Mouse (Mus musculus): ENCODE measurements around the gene Gm7030.
"Not testable (repeated sequence)": the region's sequence is repeated elsewhere in the genome, so short reads cannot be mapped to it uniquely, and the experiment has no call there.

GRCm38 (mm10) chr17:36099603-36100002 is 29.6 kb downstream of the Gm7030 start:
- not testable (repeated sequence) for TF ChIP-seq CTCF (IDR thresholded peaks at IDR 0.05; ENCODE audit: low read depth, low read length); POLR2A (IDR thresholded peaks at IDR 0.05; ENCODE audit: insufficient read depth, low read length); EP300 (IDR thresholded peaks at IDR 0.05; ENCODE audit: insufficient read depth, low read depth, low read length)
